10 mouse cellular contexts compared by ENCODE assay signal in genomic region chr2:181463008-181463738, GRCm38 (mm10). TPM values are rescaled to one million over a fixed set of nuclear protein-coding genes. Genes with fewer than 3 reads are reported as not detected.
A peak's percentile ranks its signal among the peaks of the same experiment; 100 is the strongest.
DNase-seq lines count a peak whose midpoint lies in the region; ATAC-seq and TF ChIP-seq lines count a peak whose summit lies in the region.
"Had no signal": no experiment of that assay in that cellular context is flagged by ENCODE, and none has a peak within 500 bp of the region (broad histone marks: within the 10 kb centered on the region; RNA-seq: fewer than 3 reads in every experiment).

No protein-coding gene starts in this region.

- peak; percentile 74 for ATAC-seq in forebrain, postnatal 0 days
- no peak for ATAC-seq in hindbrain, embryonic 13.5 days (ENCODE audit: low FRiP score)

- no peaks in the 10 kb centered on the region for H3K9me3 ChIP-seq in forebrain, postnatal 0 days (ENCODE audit: low read length)
- H3K9me3 ChIP-seq in hindbrain, embryonic 13.5 days: no peaks in the 10 kb centered on the region
- H3K9me3 ChIP-seq: embryonic facial prominence, embryonic 13.5 days; limb, embryonic 12.5 days had no signal

- H3K27me3 ChIP-seq in forebrain, postnatal 0 days (ENCODE audit: insufficient read depth, low read length): no peaks in the 10 kb centered on the region; the same call in 1 of the 2 replicates
- H3K27me3 ChIP-seq in hindbrain, embryonic 13.5 days: peaks cover 26% of the 10 kb centered on the region
- no peaks in the 10 kb centered on the region for H3K27me3 ChIP-seq in testis, adult 2 months (ENCODE audit: control insufficient read depth, insufficient read depth, low read length)

- H3K4me2 ChIP-seq in forebrain, postnatal 0 days (ENCODE audit: low read depth): peak overlapping the region; percentile 17; the same call in 1 of the 2 replicates
- H3K4me2 ChIP-seq in hindbrain, embryonic 13.5 days: peak overlapping the region; percentile 15; the same call in 1 of the 2 replicates
- H3K4me2 ChIP-seq: embryonic facial prominence, embryonic 13.5 days; limb, embryonic 12.5 days had no signal

- peak; percentile 26 for DNase-seq in gastrocnemius, postnatal 10 days
- DNase-seq in gastrocnemius, adult 8-10 months (ENCODE audit: low spot score in 2 of 2): no peak
- peak; percentile 99 for DNase-seq in cerebellum, adult 11-12 months
- peak; percentile 53 for DNase-seq in forebrain, postnatal 0 days
- peak; percentile 62 to 79 for DNase-seq in left cerebral cortex, postnatal 10 days (ENCODE audit: extremely low spot score in 1 of 2, low spot score in 2 of 2)
- DNase-seq in mesoderm, embryonic 11.5 days (ENCODE audit: low read depth, low spot score): peak; percentile 58

- TF ChIP-seq POLR2A in testis, adult 2 months (IDR thresholded peaks at IDR 0.05; ENCODE audit: control insufficient read depth, low read depth, low read length): 0 out of 2 replicates have a peak, but pooled peaks have one; percentile 8

- H3K4me1 ChIP-seq in forebrain, postnatal 0 days (ENCODE audit: insufficient read depth): no peaks in the 10 kb centered on the region
- peaks cover 23% of the 10 kb centered on the region for H3K4me1 ChIP-seq in hindbrain, embryonic 13.5 days (replicated peaks)
- peaks cover 25% of the 10 kb centered on the region for H3K4me1 ChIP-seq in testis, adult 2 months (ENCODE audit: control insufficient read depth, insufficient read depth, low read length)

- H3K27ac ChIP-seq in forebrain, postnatal 0 days (ENCODE audit: low read depth, low read length): peak overlapping the region; percentile 21; the same call in 1 of the 2 replicates
- H3K27ac ChIP-seq in hindbrain, embryonic 13.5 days: no peak overlapping the region
- H3K27ac ChIP-seq in testis, adult 2 months (ENCODE audit: control insufficient read depth, insufficient read depth, low read depth, low read length): peak overlapping the region; percentile 71
- H3K27ac ChIP-seq: embryonic facial prominence, embryonic 13.5 days; limb, embryonic 12.5 days had no signal

- no peak for TF ChIP-seq CTCF in forebrain, postnatal 0 days (IDR thresholded peaks at IDR 0.05; ENCODE audit: low read depth)
- no peak for TF ChIP-seq CTCF in testis, adult 2 months (IDR thresholded peaks at IDR 0.05; ENCODE audit: control insufficient read depth, insufficient read depth, insufficient replicate concordance, low read depth, low read length)

- H3K36me3 ChIP-seq in forebrain, postnatal 0 days (ENCODE audit: insufficient read depth): no peaks in the 10 kb centered on the region
- no peaks in the 10 kb centered on the region for H3K36me3 ChIP-seq in hindbrain, embryonic 13.5 days
- H3K36me3 ChIP-seq in testis, adult 2 months (ENCODE audit: control insufficient read depth, insufficient read depth, low read length): no peaks in the 10 kb centered on the region
- H3K36me3 ChIP-seq: embryonic facial prominence, embryonic 13.5 days; limb, embryonic 12.5 days had no signal

- WGBS in forebrain, postnatal 0 days: 22% methylated on average over 7 of the region's 7 CpGs
- 46% methylated on average over 7 of the region's 7 CpGs for WGBS in hindbrain, embryonic 13.5 days

- H3K9ac ChIP-seq in forebrain, postnatal 0 days: no peak overlapping the region
- H3K9ac ChIP-seq in hindbrain, embryonic 13.5 days: no peak overlapping the region
- H3K9ac ChIP-seq: embryonic facial prominence, embryonic 13.5 days; limb, embryonic 12.5 days had no signal

- H3K4me3 ChIP-seq in forebrain, postnatal 0 days (ENCODE audit: low read depth, low read length): no peak overlapping the region
- H3K4me3 ChIP-seq in hindbrain, embryonic 13.5 days: no peak overlapping the region
- H3K4me3 ChIP-seq in testis, adult 2 months (ENCODE audit: control insufficient read depth, low read depth, low read length): peak overlapping the region; percentile 48
- H3K4me3 ChIP-seq: embryonic facial prominence, embryonic 13.5 days; limb, embryonic 12.5 days had no signal

- intact Hi-C loops in left cerebral cortex, postnatal 10 days (cut with DNase I): no loop called here

RNA-seq across cellular contexts. Expression of gene Zbtb46, which starts 3.9 kb away (rescaled TPM):
- total RNA-seq in gastrocnemius, postnatal 10 days (2021): 1 to 10 TPM; 5.8 to 8.4 TPM
- total RNA-seq in gastrocnemius, adult 8-10 months (2022): 1 to 10 TPM; 3.3 to 5.3 (median 4.1) TPM
- total RNA-seq in forebrain, postnatal 0 days (2014; rRNA removed): 11.7 and 17.7 TPM in 2 replicates
- 8.2 and 11.0 TPM in 2 replicates for polyA plus RNA-seq in forebrain, postnatal 0 days (2015; fragmentation: Nextera tagmentation; extraction: Ambion mirVana)
- polyA plus RNA-seq in hindbrain, embryonic 13.5 days (2015; fragmentation: Nextera tagmentation; extraction: Ambion mirVana): 22.4 and 23.5 TPM in 2 replicates
- 10 to 100 TPM; 17.1 to 19.9 TPM for total RNA-seq in left cerebral cortex, postnatal 10 days (2021)
- polyA plus RNA-seq in testis, adult 2 months (2012; rRNA removed): 8.3 and 10.1 TPM in 2 replicates

RNA-seq across cellular contexts. Expression of gene Abhd16b, which starts 29.8 kb away (rescaled TPM):
- not detected for total RNA-seq in gastrocnemius, postnatal 10 days (2021)
- total RNA-seq in gastrocnemius, adult 8-10 months (2022): not detected
- not detected in 2 replicates for total RNA-seq in forebrain, postnatal 0 days (2014; rRNA removed)
- not detected in 2 replicates for polyA plus RNA-seq in forebrain, postnatal 0 days (2015; fragmentation: Nextera tagmentation; extraction: Ambion mirVana)
- polyA plus RNA-seq in hindbrain, embryonic 13.5 days (2015; fragmentation: Nextera tagmentation; extraction: Ambion mirVana): 0.10 TPM in 1 of 2 replicates, not detected in the other
- not detected for total RNA-seq in left cerebral cortex, postnatal 10 days (2021)
- 141 and 146 TPM in 2 replicates for polyA plus RNA-seq in testis, adult 2 months (2012; rRNA removed)
- polyA plus RNA-seq: limb, embryonic 12.5 days had no signal

RNA-seq across cellular contexts. Expression of gene Tpd52l2, which starts 33.8 kb away (rescaled TPM):
- total RNA-seq in gastrocnemius, postnatal 10 days (2021): 10 to 100 TPM; 69.9 to 72.9 TPM
- total RNA-seq in gastrocnemius, adult 8-10 months (2022): 10 to 100 TPM; 43.7 to 49.1 (median 45.8) TPM
- total RNA-seq in forebrain, postnatal 0 days (2014; rRNA removed): 91.7 and 120 TPM in 2 replicates
- 114 and 128 TPM in 2 replicates for polyA plus RNA-seq in forebrain, postnatal 0 days (2015; fragmentation: Nextera tagmentation; extraction: Ambion mirVana)
- polyA plus RNA-seq in hindbrain, embryonic 13.5 days (2015; fragmentation: Nextera tagmentation; extraction: Ambion mirVana): 116 and 121 TPM in 2 replicates
- total RNA-seq in left cerebral cortex, postnatal 10 days (2021): 10 to 100 TPM; 75.5 to 77.2 TPM
- polyA plus RNA-seq in testis, adult 2 months (2012; rRNA removed): 17.4 and 17.5 TPM in 2 replicates

RNA-seq across cellular contexts. Expression of gene Dnajc5, which starts 57.1 kb away (rescaled TPM):
- total RNA-seq in gastrocnemius, postnatal 10 days (2021): 10 to 100 TPM; 67.5 to 70.1 TPM
- total RNA-seq in gastrocnemius, adult 8-10 months (2022): 10 to 100 TPM; 43.4 to 50.3 (median 44.1) TPM
- 252 and 369 TPM in 2 replicates for total RNA-seq in forebrain, postnatal 0 days (2014; rRNA removed)
- 207 and 270 TPM in 2 replicates for polyA plus RNA-seq in forebrain, postnatal 0 days (2015; fragmentation: Nextera tagmentation; extraction: Ambion mirVana)
- 206 and 217 TPM in 2 replicates for polyA plus RNA-seq in hindbrain, embryonic 13.5 days (2015; fragmentation: Nextera tagmentation; extraction: Ambion mirVana)
- total RNA-seq in left cerebral cortex, postnatal 10 days (2021): 100 to 1,000 TPM; 320 to 333 TPM
- polyA plus RNA-seq in testis, adult 2 months (2012; rRNA removed): 16.6 and 19.8 TPM in 2 replicates

Comparison
In these comparisons a context has a peak if more than half of its experiments do, and no peak if none do; other contexts are left out.
1. DNase-seq: peak in gastrocnemius, postnatal 10 days (single experiment), cerebellum, adult 11-12 months (single experiment), forebrain, postnatal 0 days (single experiment), left cerebral cortex, postnatal 10 days (2 of 2) and mesoderm, embryonic 11.5 days (single experiment); none in gastrocnemius, adult 8-10 months (0 of 2).